Mouse (Mus musculus): Measurements from ENCODE around the gene Klhl36.
A peak's percentile ranks its signal among the peaks of the same experiment; 100 is the strongest.

Klhl36 gene

DNA sequence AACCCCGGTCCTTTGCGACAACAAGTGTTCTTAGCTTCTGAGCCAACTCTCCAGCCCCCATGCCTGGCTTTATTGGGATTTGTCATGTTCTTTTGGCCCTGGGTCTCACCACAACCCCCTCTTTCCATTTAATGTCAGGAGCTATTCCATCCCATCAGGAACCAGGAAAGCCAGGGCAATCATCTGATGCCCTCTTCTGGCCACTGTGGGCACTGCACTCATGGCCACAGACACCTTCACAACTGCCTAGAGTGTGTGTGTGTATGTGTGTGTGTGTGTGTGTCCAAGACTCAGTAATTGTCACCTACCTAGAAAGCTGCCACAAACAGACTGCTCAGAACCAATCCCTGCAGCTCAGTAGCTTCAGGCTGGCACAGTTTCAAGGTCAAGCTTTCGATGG lies 25.1 kb downstream of the Klhl36 start:
- no peak for DNase-seq

DNA sequence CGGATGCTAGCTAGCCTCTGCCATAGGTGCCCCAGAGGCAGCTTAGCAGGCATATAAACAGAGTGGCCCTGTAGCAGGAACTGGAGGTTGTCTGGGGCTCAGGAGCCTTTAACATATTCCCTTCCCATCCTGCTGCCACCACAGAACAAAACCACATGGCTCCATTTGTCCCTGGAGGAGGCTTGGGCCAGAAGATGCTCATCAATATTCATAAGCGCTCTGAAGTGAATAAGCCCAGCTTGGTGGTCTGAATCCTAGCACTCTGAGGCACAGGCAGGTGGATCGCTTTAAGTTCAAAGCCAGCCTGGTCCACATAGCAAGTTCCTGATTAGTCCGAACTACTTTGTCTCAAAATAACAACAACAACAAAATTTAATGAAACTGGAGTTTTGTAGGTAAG lies 25.9 kb downstream of the Klhl36 start:
- DNase-seq: no peak

DNA sequence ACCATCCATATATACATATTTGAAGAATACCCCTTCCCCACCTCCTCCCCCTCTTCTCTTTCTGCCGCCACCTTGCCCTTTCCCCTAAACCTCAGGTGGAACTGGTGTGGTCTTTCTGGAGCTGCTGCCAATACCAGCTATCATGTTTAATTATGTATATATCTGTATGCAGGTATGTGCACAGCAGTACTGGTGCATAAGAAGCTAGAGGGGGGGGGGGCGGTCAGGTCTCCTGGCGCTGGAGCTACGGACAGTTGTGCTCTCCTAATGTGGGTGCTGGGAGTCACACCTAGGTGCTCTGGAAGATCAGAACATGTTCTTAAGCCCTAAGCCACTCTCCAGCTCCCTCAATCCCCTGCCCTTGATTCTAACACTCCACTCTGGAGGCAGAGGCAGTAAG lies 35.0 kb downstream of the Klhl36 start:
- no peak for DNase-seq

DNA sequence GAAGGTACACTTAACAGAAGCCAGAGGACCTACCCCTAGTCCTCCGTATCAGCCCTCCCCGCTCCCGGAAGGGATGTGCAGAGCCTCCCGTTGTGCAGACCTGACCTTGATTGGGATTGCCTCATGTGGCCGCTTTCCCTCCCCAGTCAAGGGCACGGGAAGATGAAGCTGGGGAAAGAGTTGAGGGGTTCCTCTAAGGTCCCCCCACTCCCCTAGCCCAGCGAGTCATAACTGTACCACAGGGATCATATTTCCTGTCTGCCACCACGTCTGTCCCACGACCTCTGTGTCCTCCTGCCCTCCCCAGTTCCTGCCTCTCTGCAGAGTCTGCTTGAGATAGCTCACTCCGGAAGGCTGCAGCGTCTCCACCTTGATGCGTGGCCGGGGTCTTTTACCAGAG lies 35.9 kb downstream of the Klhl36 start:
- DNase-seq: no peak

GRCm38 (mm10) chr8:119901349-119901748 lies 39.3 kb downstream of the Klhl36 start:
- no peak for DNase-seq

GRCm38 (mm10) chr8:119901952-119902351 lies 39.9 kb downstream of the Klhl36 start:
- no peak for DNase-seq

GRCm38 (mm10) chr8:119904323-119904911 lies 42.4 kb downstream of the Klhl36 start:
- no peak for DNase-seq

DNA sequence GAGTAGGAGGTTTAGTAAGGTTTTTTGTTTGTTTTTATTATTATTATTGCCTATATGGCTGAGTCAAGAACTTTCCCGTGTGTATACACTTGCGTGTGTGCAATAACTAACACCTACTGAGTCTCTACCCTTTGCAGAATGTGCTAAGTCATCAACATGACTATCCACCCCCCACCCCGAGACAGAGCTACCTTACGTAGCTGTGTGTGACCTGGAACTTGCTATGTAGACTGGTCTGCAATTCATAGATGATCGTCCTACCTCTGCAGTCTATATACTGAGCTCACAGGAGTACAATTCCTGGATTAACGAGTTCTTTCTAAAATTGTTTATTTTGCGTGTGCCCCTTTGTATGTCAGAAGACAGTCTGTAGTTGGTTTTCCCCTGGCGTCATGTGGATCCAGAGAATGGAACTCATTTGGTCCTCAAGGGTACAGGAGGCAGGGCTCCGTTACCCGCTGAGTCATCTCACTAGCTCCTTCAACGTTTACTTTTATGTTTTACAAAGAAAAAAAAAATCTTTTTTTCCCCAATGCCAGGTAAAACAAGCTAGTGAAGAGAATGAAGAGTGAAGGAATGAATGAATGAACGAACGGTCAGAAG lies 48.0 kb downstream of the Klhl36 start, which contains the start of gene Usp10:
Gene Usp10, plus strand, starts transcription at position 417 of the 603 bp plus-strand sequence.
- peak; percentile 43 for DNase-seq

DNA sequence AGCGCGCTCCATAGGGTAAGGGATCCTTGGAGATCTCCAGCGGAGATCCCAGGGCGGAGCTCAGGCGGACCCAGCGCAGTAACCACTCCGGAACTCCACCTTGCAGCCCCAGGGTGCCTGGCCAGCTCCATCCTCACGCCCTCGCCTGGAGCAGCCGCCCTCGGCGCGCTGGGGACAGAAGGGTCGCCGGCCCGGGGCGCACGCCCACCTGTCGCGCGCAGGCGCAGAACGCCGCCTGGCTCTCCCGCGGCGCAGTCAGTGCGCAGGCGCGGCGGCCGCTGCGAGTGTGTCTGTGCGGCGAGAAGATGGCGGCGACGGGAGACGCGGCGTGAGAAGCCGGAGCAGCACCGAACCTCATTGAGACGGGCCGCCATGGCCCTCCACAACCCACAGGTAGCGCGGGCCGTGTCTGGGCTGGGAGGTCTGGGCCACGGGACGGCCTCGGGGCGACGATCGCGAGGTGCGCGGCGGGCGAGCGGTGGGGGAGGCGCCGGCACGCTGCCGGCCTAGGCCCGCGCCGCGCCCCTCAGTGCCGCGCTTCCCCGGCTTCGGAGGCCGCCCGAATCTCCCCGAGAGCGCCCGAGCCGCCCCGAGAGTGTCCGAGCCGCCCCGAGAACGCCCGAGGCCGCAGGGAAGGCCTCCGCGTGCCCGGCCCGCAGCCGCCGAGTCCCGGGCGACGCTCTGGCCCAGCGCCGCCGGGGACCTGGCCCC lies 48.6 kb downstream of the Klhl36 start, which contains the start of gene Gm20388:
Gene Gm20388, plus strand, starts transcription at position 295 of the 711 bp plus-strand sequence.
- DNase-seq: peak; percentile 93

GRCm38 (mm10) chr8:119911258-119911962 lies 49.3 kb downstream of the Klhl36 start:
- DNase-seq: no peak

GRCm38 (mm10) chr8:119912643-119913042 lies 50.6 kb downstream of the Klhl36 start:
- no peak for DNase-seq

DNA sequence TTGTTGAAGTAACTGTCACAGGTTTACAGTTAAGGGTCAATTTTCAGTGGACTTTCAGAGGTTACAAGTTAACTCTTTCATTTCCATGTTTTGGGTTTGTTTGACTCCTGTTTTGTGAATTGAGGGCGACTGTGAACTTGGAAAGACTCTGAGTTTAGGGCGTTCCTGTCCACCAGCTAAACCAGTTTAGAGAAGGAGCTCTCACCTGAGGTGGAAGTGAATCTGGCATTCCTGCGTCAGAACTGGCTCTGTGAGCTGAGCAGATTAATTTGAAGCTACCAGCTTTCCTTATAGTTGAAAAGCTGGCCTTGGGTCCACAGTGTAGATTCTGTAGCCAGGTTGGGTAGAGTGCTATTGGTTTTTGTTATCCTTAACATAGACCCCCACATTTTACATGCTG lies 51.1 kb downstream of the Klhl36 start:
- DNase-seq: no peak

DNA sequence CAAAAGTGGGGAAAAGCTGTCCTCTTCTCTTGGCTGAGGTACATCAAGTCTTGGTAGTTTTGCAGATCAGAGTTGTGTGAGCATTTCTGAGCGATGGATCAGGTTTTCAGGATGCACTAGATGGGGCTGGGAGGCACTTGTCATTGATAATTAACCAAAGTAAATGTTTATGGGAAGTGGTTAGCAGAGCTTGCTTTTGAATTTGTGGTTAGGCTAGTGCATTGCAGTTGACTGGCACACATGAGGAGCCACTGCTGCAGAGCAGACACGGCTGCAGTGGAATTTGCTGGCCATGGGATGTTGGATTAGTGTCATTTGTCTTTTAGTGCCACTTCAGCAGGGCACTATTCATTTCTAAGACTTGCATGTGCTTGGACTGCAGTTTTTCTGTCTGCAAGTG lies 52.1 kb downstream of the Klhl36 start:
- no peak for DNase-seq

GRCm38 (mm10) chr8:119915298-119915697 lies 53.2 kb downstream of the Klhl36 start:
- no peak for DNase-seq

GRCm38 (mm10) chr8:119916237-119916892 lies 54.3 kb downstream of the Klhl36 start:
- no peak for DNase-seq

DNA sequence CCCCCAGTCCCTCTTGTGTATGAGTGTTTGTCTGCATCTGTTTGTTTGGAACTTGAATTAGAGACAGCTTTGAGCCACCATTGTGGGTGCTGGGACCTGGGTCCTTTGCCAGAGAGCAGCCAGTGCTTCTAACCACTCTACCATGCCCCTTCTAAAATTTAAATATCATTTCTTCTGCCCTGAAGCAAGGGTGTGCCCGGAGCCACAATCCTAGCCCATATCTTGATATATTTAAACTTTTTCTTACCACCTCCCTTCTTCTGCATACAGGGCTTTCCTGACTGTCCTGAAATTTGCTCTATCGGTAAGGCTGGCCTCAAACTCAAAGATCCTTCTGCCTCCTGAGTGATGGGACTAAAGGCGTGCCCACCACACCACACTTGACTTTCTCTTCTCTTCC lies 55.3 kb downstream of the Klhl36 start:
- DNase-seq: no peak

- DNase-seq: no peak
Measured at GRCm38 (mm10) chr8:119918155-119918567, 56.1 kb downstream of the Klhl36 start.

GRCm38 (mm10) chr8:119923259-119923658 lies 61.2 kb downstream of the Klhl36 start:
- no peak for DNase-seq

- no peak for DNase-seq
Measured at GRCm38 (mm10) chr8:119925428-119925827, 63.4 kb downstream of the Klhl36 start.

GRCm38 (mm10) chr8:119926474-119926873 lies 64.4 kb downstream of the Klhl36 start:
- no peak for DNase-seq
